Mouse (Mus musculus) regulatory T cell (primary cell): Measurements from ENCODE around the gene Shpk.

Experiments
- in situ Hi-C: fragments of 300-600 bp; cut with MboI, MseI; formaldehyde crosslinking; loops from one replicate; pipeline ENCODE4 v1.15.1; 2025; ENCODE audit warnings: high pct_unique_total_duplicates

The Shpk gene

GRCm38 (mm10) chr11:73199230-73199712 is at the start of gene Shpk:
Gene Shpk, plus strand, starts transcription at chr11:73199460.
- in situ Hi-C loops = no loop called here

- in situ Hi-C loops = no loop called here
These were observed 44.2 kb upstream of the Shpk start for GRCm38 (mm10) chr11:73155071-73155470.

- in situ Hi-C loops = no loop called here
These were observed 39.1 kb upstream of the Shpk start, which contains the start of gene P2rx5 for GRCm38 (mm10) chr11:73159957-73160810. Gene P2rx5, plus strand, starts transcription at chr11:73160421.

GRCm38 (mm10) chr11:73160811-73161200 is 38.5 kb upstream of the Shpk start:
- in situ Hi-C loops = no loop called here

- in situ Hi-C loops = no loop called here
These were observed 37.6 kb upstream of the Shpk start for GRCm38 (mm10) chr11:73161616-73162015.

GRCm38 (mm10) chr11:73162284-73162683 is 37.0 kb upstream of the Shpk start:
- in situ Hi-C loops = no loop called here

- in situ Hi-C loops = no loop called here
These were observed 31.2 kb upstream of the Shpk start for GRCm38 (mm10) chr11:73168071-73168470.

- in situ Hi-C loops = no loop called here
These were observed 30.7 kb upstream of the Shpk start for GRCm38 (mm10) chr11:73168576-73168975.

GRCm38 (mm10) chr11:73169231-73169630 is 30.0 kb upstream of the Shpk start:
- in situ Hi-C loops = no loop called here

GRCm38 (mm10) chr11:73172186-73172585 is 27.1 kb upstream of the Shpk start:
- in situ Hi-C loops = no loop called here

- in situ Hi-C loops = no loop called here
These were observed 23.6 kb upstream of the Shpk start for GRCm38 (mm10) chr11:73175612-73176011.

- in situ Hi-C loops = no loop called here
These were observed 23.1 kb upstream of the Shpk start for GRCm38 (mm10) chr11:73176186-73176585.

GRCm38 (mm10) chr11:73176608-73177508 is 22.4 kb upstream of the Shpk start, which contains the start of the genes Emc6 and Tax1bp3:
Gene Emc6, minus strand, starts transcription at chr11:73177037.
Gene Tax1bp3, plus strand, starts transcription at chr11:73177083.
- in situ Hi-C loops = no loop called here

GRCm38 (mm10) chr11:73177509-73177875 is 21.8 kb upstream of the Shpk start:
- in situ Hi-C loops = no loop called here

- in situ Hi-C loops = no loop called here
These were observed 21.4 kb upstream of the Shpk start for GRCm38 (mm10) chr11:73177895-73178294.

GRCm38 (mm10) chr11:73185872-73186615 is 13.2 kb upstream of the Shpk start:
- in situ Hi-C loops = no loop called here

- in situ Hi-C loops = no loop called here
These were observed 12.0 kb upstream of the Shpk start for GRCm38 (mm10) chr11:73187231-73187630.

- in situ Hi-C loops = no loop called here
These were observed 6.2 kb upstream of the Shpk start for GRCm38 (mm10) chr11:73193047-73193446.

GRCm38 (mm10) chr11:73194444-73194843 is 4.8 kb upstream of the Shpk start:
- in situ Hi-C loops = no loop called here

GRCm38 (mm10) chr11:73198190-73198589 is 1.1 kb upstream of the Shpk start:
- in situ Hi-C loops = no loop called here

GRCm38 (mm10) chr11:73198603-73199229 is 544 bp upstream of the Shpk start, which contains the start of gene Ctns:
Gene Ctns, minus strand, starts transcription at chr11:73199042.
- in situ Hi-C loops = no loop called here
